23 mouse cellular contexts compared by ENCODE assay signal in genomic region chr9:77539232-77539631, GRCm38 (mm10). TPM values are rescaled to one million over a fixed set of nuclear protein-coding genes. Genes with fewer than 3 reads are reported as not detected.
DNase-seq lines count a peak whose midpoint lies in the region; ATAC-seq and TF ChIP-seq lines count a peak whose summit lies in the region.
"Had no signal": no experiment of that assay in that cellular context is flagged by ENCODE, and none has a peak within 500 bp of the region (broad histone marks: within the 10 kb centered on the region; RNA-seq: fewer than 3 reads in every experiment).

No protein-coding gene starts in this region.

- in situ Hi-C loops in CH12.LX (cut with MboI; ENCODE audit: low pct_ligation_motif_present, low pct_unique_long_range_greater_than_20kb, low sequenced_read_pairs): no loop called here

- peaks cover 2 to 36% of the 10 kb centered on the region in 2 experiments for H3K36me3 ChIP-seq in CH12.LX (replicated peaks in 1 of 2; ENCODE audit: control insufficient read depth in 1 of 2, insufficient read depth in 1 of 2, low read length in 1 of 2)
- no peaks in the 10 kb centered on the region for H3K36me3 ChIP-seq in midbrain, embryonic 13.5 days
- H3K36me3 ChIP-seq: G1E had no signal

- no peak overlapping the region for H3K4me2 ChIP-seq in CH12.LX (ENCODE audit: insufficient read depth, low read depth, poor library complexity, severe bottlenecking)
- no peak overlapping the region for H3K4me2 ChIP-seq in midbrain, embryonic 13.5 days (replicated peaks)

- 93% methylated on average over 9 of the region's 9 CpGs for WGBS in midbrain, embryonic 13.5 days

- peaks cover 44% of the 10 kb centered on the region for H3K79me2 ChIP-seq in CH12.LX (replicated peaks; ENCODE audit: control insufficient read depth, extremely low read depth, insufficient read depth, poor library complexity, severe bottlenecking)

- peak; percentile 37 for DNase-seq in heart, adult 11 months
- no peak for DNase-seq in heart, postnatal 36 days
- DNase-seq in testis, postnatal 10 days (ENCODE audit: low spot score): peak; percentile 31
- no peak for DNase-seq in testis, postnatal 14 days (ENCODE audit: low spot score)
- DNase-seq in A20 (ENCODE audit: low read depth, low spot score) (peak; percentile 61), CH12.LX (ENCODE audit: extremely low read depth) (no peak)
- no peak for DNase-seq in neural tube, embryonic 10.5 days (ENCODE audit: extremely low spot score, low spot score)
- DNase-seq: adrenal gland, adult 2 months; adrenal gland, adult 8-10 months; adrenal gland, postnatal 10 days; adrenal gland, postnatal 14 days; adrenal gland, postnatal 25 days; adrenal gland, postnatal 36 days; B cell, adult 2 months; cerebellum, adult 11 months; cerebellum, adult 11-12 months; cerebellum, adult 18-20 months; cerebellum, adult 2 months had no signal

- peak; percentile 46; the same call in 1 of the 2 replicates for TF ChIP-seq EP300 in CH12.LX (IDR thresholded peaks at IDR 0.05; ENCODE audit: low read length)

- no peak overlapping the region for H3K4me3 ChIP-seq in CH12.LX (replicated peaks in 1 of 3; ENCODE audit: low read depth in 2 of 3, low read length in 2 of 3, poor library complexity in 1 of 3)
- H3K4me3 ChIP-seq in midbrain, embryonic 13.5 days (replicated peaks): no peak overlapping the region

- H3K27me3 ChIP-seq in CH12.LX (replicated peaks): no peaks in the 10 kb centered on the region
- H3K27me3 ChIP-seq in midbrain, embryonic 13.5 days: peaks cover 17% of the 10 kb centered on the region; the same call in 1 of the 2 replicates
- H3K27me3 ChIP-seq: Patski had no signal

- TF ChIP-seq POLR2A in CH12.LX (IDR thresholded peaks at IDR 0.05; ENCODE audit: low read depth, low read length): no peak

- H3K4me1 ChIP-seq in CH12.LX (ENCODE audit: control insufficient read depth in 1 of 2, insufficient read depth in 2 of 2): peaks cover 15 to 63% of the 10 kb centered on the region in 2 experiments
- H3K4me1 ChIP-seq in midbrain, embryonic 13.5 days (replicated peaks): peaks cover 35% of the 10 kb centered on the region

- no peak for TF ChIP-seq RAD21 in CH12.LX (IDR thresholded peaks at IDR 0.05; ENCODE audit: low read depth, low read length)

- no peak for TF ChIP-seq CTCF in CH12.LX (conservative IDR thresholded peaks at IDR 0.05 in 1 of 2, IDR thresholded peaks at IDR 0.05 in 1 of 2; ENCODE audit: low read depth in 2 of 2, low read length in 2 of 2)

- H3K9ac ChIP-seq in CH12.LX (ENCODE audit: insufficient read depth, low read depth): no peak overlapping the region; the same call in 1 of the 2 replicates
- no peak overlapping the region for H3K9ac ChIP-seq in midbrain, embryonic 13.5 days (replicated peaks)

- ATAC-seq in midbrain, embryonic 13.5 days: no peak
- ATAC-seq: activated CD4-positive, CD25-positive, alpha-beta regulatory T cell, adult 4 months; CD4-positive, CD25-positive, alpha-beta regulatory T cell, adult 4 months; Patski had no signal

- no peaks in the 10 kb centered on the region for H3K9me3 ChIP-seq in CH12.LX (replicated peaks; ENCODE audit: low read length)
- no peaks in the 10 kb centered on the region for H3K9me3 ChIP-seq in midbrain, embryonic 13.5 days

- no peak overlapping the region for H3K27ac ChIP-seq in CH12.LX (ENCODE audit: insufficient read depth, low read depth)
- no peak overlapping the region for H3K27ac ChIP-seq in midbrain, embryonic 13.5 days

- dilution Hi-C loops in CH12.LX (cut with MboI; ENCODE audit: extremely low pct_ligation_motif_present, extremely low pct_unique_long_range_greater_than_20kb, low sequenced_read_pairs): no loop called here

- intact Hi-C loops in heart, postnatal 36 days (cut with DNase I): no loop called here

TF ChIP-seq in CH12.LX, 34 proteins besides CTCF, POLR2A, EP300 and RAD21:
- no peak for TF ChIP-seq SMC3 (IDR thresholded peaks at IDR 0.05; ENCODE audit: low read depth, low read length)
- no peak for TF ChIP-seq JUND (conservative IDR thresholded peaks at IDR 0.05; ENCODE audit: low read depth, low read length)
- TF ChIP-seq MAZ (IDR thresholded peaks at IDR 0.05; ENCODE audit: low read depth, low read length): no peak
- 0 out of 2 replicates have a peak, but pooled peaks have one; percentile 25 for TF ChIP-seq TCF12 (IDR thresholded peaks at IDR 0.05; ENCODE audit: low read depth, low read length)
- TF ChIP-seq MXI1 (IDR thresholded peaks at IDR 0.05; ENCODE audit: low read depth, low read length): no peak
- TF ChIP-seq IRF4 (IDR thresholded peaks at IDR 0.05; ENCODE audit: low read depth, low read length): peak; percentile 70
- TF ChIP-seq HCFC1 (IDR thresholded peaks at IDR 0.05; ENCODE audit: low read depth, low read length): no peak
- no peak for TF ChIP-seq JUN (IDR thresholded peaks at IDR 0.05; ENCODE audit: insufficient read depth, low read depth, low read length)
- TF ChIP-seq ELF1 (IDR thresholded peaks at IDR 0.05; ENCODE audit: low read depth, low read length): no peak
- TF ChIP-seq BHLHE40 (IDR thresholded peaks at IDR 0.05; ENCODE audit: low read depth, low read length): peak; percentile 49; the same call in 1 of the 2 replicates
- TF ChIP-seq TBP (conservative IDR thresholded peaks at IDR 0.05; ENCODE audit: low read depth, low read length): no peak
- no peak for TF ChIP-seq SIN3A (IDR thresholded peaks at IDR 0.05; ENCODE audit: low read length)
- TF ChIP-seq MEF2A (IDR thresholded peaks at IDR 0.05; ENCODE audit: borderline replicate concordance, low read depth, low read length): no peak
- no peak for TF ChIP-seq ZNF384 (IDR thresholded peaks at IDR 0.05; ENCODE audit: low read depth, low read length)
- no peak for TF ChIP-seq NRF1 (IDR thresholded peaks at IDR 0.05; ENCODE audit: low read depth, low read length)
- no peak for TF ChIP-seq KAT2A (IDR thresholded peaks at IDR 0.05; ENCODE audit: insufficient replicate concordance, low read length)
- no peak for TF ChIP-seq ETS1 (conservative IDR thresholded peaks at IDR 0.05; ENCODE audit: low read depth, low read length)

RNA-seq across cellular contexts. Expression of gene Lrrc1, which starts 5.4 kb away (rescaled TPM):
- 10 to 100 TPM; 15.8 to 18.3 TPM for total RNA-seq in heart, postnatal 36 days (2021)
- total RNA-seq in CH12.LX (2012; rRNA removed) (12.5 and 15.4 TPM in 2 replicates), CH12.LX (2014; rRNA removed) (15.7 and 15.8 TPM in 2 replicates)
- polyA plus RNA-seq in CH12.LX (2012; ENCODE audit: insufficient read length, low read depth): 14.9 and 15.8 TPM in 2 replicates
- polyA plus RNA-seq in midbrain, embryonic 13.5 days (2015; fragmentation: Nextera tagmentation; extraction: Ambion mirVana): 4.8 and 5.0 TPM in 2 replicates
- polyA plus RNA-seq: G1E had no signal

Comparison
In these comparisons a context has a peak if more than half of its experiments do, and no peak if none do; other contexts are left out.
1. DNase-seq: peak in heart, adult 11 months (single experiment), testis, postnatal 10 days (single experiment) and A20 (single experiment); none in heart, postnatal 36 days (0 of 2), testis, postnatal 14 days (single experiment), CH12.LX (single experiment) and neural tube, embryonic 10.5 days (single experiment).